Mouse (Mus musculus) lung, postnatal 25 days (tissue): Measurements from ENCODE around the gene Ereg.

ENCODE experiments used
- DNase-seq: peaks from one replicate; pipeline ENCODE4 v3.0.0; 2022; ENCODE audit warnings: low spot score

Gene Ereg

GRCm38 (mm10) chr5:91074450-91074950 is at the start of gene Ereg:
TSS of gene Ereg (plus strand) at chr5:91074622.
- no peak for DNase-seq

- no peak for DNase-seq
These were observed 47.3 kb upstream of the Ereg start, which contains the start of gene Epgn for GRCm38 (mm10) chr5:91027164-91027563. TSS of gene Epgn (plus strand) at chr5:91027464.

GRCm38 (mm10) chr5:91027840-91028239 is 46.6 kb upstream of the Ereg start:
- peak; percentile 14 for DNase-seq

- DNase-seq = peak; percentile 26
These were observed 43.8 kb upstream of the Ereg start for GRCm38 (mm10) chr5:91030629-91031028.

GRCm38 (mm10) chr5:91035341-91035740 is 39.1 kb upstream of the Ereg start:
- DNase-seq = peak; percentile 29

- DNase-seq = peak; percentile 48
These were observed 37.8 kb upstream of the Ereg start for GRCm38 (mm10) chr5:91036628-91037027.

GRCm38 (mm10) chr5:91037756-91038155 is 36.7 kb upstream of the Ereg start:
- no peak for DNase-seq

- peak; percentile 61 for DNase-seq
These were observed 35.9 kb upstream of the Ereg start for GRCm38 (mm10) chr5:91038547-91038946.

GRCm38 (mm10) chr5:91038963-91039362 is 35.5 kb upstream of the Ereg start:
- DNase-seq = no peak

- DNase-seq = no peak
These were observed 26.4 kb upstream of the Ereg start for GRCm38 (mm10) chr5:91047987-91048386.

- no peak for DNase-seq
These were observed 26.0 kb upstream of the Ereg start for GRCm38 (mm10) chr5:91048397-91048796.

GRCm38 (mm10) chr5:91072340-91072739 is 2.1 kb upstream of the Ereg start:
- no peak for DNase-seq

- no peak for DNase-seq
These were observed 796 bp upstream of the Ereg start for GRCm38 (mm10) chr5:91073626-91074025.

GRCm38 (mm10) chr5:91074026-91074425 is 396 bp upstream of the Ereg start:
- DNase-seq = peak; percentile 7

GRCm38 (mm10) chr5:91075021-91075420 is 599 bp downstream of the Ereg start:
- DNase-seq = no peak

- no peak for DNase-seq
These were observed 8.6 kb downstream of the Ereg start for GRCm38 (mm10) chr5:91083016-91083415.

- no peak for DNase-seq
These were observed 10.9 kb downstream of the Ereg start for GRCm38 (mm10) chr5:91085291-91085690.

- DNase-seq = no peak
These were observed 15.9 kb downstream of the Ereg start for GRCm38 (mm10) chr5:91090301-91090700.

- DNase-seq = no peak
These were observed 23.6 kb downstream of the Ereg start for GRCm38 (mm10) chr5:91097911-91098614.

GRCm38 (mm10) chr5:91101742-91102141 is 27.3 kb downstream of the Ereg start:
- DNase-seq = no peak

GRCm38 (mm10) chr5:91103943-91104665 is 29.7 kb downstream of the Ereg start:
- DNase-seq = no peak

- DNase-seq = no peak
These were observed 31.8 kb downstream of the Ereg start for GRCm38 (mm10) chr5:91106248-91106647.

GRCm38 (mm10) chr5:91110023-91110670 is 35.7 kb downstream of the Ereg start:
- DNase-seq = no peak
